Mouse (Mus musculus) thymus, postnatal 0 days (tissue): ENCODE data around the gene Arsa. TPM values are rescaled to one million over a fixed set of nuclear protein-coding genes. Genes with fewer than 3 reads are reported as not detected.

Experiments used
- DNase-seq: peaks from one replicate; pipeline ENCODE4 v3.0.0-alpha.2; 2015; ENCODE audit warnings: low spot score
- polyA plus RNA-seq: library from polyadenylated mRNA; unstranded; fragments of >200 nt; fragmentation: Nextera tagmentation; extraction: Ambion mirVana; gene quantifications from 2 replicates; pipeline ENCODE4 v1.2.1, GENCODE M21; 2015

Arsa gene
- polyA plus RNA-seq, 1 experiment from 2014 or later, result 9.4 TPM

- no peak for DNase-seq
These were observed 18.9 kb upstream of the Arsa start for GRCm38 (mm10) chr15:89496131-89496530.

- DNase-seq, result peak; percentile 8
These were observed 17.7 kb upstream of the Arsa start for GRCm38 (mm10) chr15:89494970-89495369.

GRCm38 (mm10) chr15:89488611-89489117 is 11.4 kb upstream of the Arsa start:
- DNase-seq, result no peak

GRCm38 (mm10) chr15:89488182-89488581 is 11.0 kb upstream of the Arsa start:
- no peak for DNase-seq

GRCm38 (mm10) chr15:89480584-89480983 is 3.4 kb upstream of the Arsa start:
- DNase-seq, result no peak

GRCm38 (mm10) chr15:89478622-89479021 is 1.4 kb upstream of the Arsa start:
- no peak for DNase-seq

- DNase-seq, result no peak
These were observed 581 bp upstream of the Arsa start for GRCm38 (mm10) chr15:89477806-89478205.

- DNase-seq, result peak; percentile 53
These were observed 780 bp downstream of the Arsa start for GRCm38 (mm10) chr15:89476475-89476815.

- DNase-seq, result peak; percentile 89
These were observed 1.4 kb downstream of the Arsa start for GRCm38 (mm10) chr15:89475611-89476474.

- DNase-seq, result no peak
These were observed 2.0 kb downstream of the Arsa start for GRCm38 (mm10) chr15:89475293-89475600.

- no peak for DNase-seq
These were observed 2.5 kb downstream of the Arsa start for GRCm38 (mm10) chr15:89474596-89475292.

- no peak for DNase-seq
These were observed 3.3 kb downstream of the Arsa start for GRCm38 (mm10) chr15:89473921-89474320.

- no peak for DNase-seq
These were observed 3.9 kb downstream of the Arsa start for GRCm38 (mm10) chr15:89473370-89473769.

- no peak for DNase-seq
These were observed 5.7 kb downstream of the Arsa start for GRCm38 (mm10) chr15:89471476-89471875.

- peak; percentile 14 for DNase-seq
These were observed 8.6 kb downstream of the Arsa start for GRCm38 (mm10) chr15:89468577-89468976.

GRCm38 (mm10) chr15:89465052-89465451 is 12.2 kb downstream of the Arsa start:
- no peak for DNase-seq

- no peak for DNase-seq
These were observed 13.6 kb downstream of the Arsa start for GRCm38 (mm10) chr15:89463334-89464235.

GRCm38 (mm10) chr15:89462176-89462575 is 15.0 kb downstream of the Arsa start:
- DNase-seq, result no peak

- no peak for DNase-seq
These were observed 15.9 kb downstream of the Arsa start for GRCm38 (mm10) chr15:89461321-89461720.

GRCm38 (mm10) chr15:89460298-89460697 is 16.9 kb downstream of the Arsa start:
- no peak for DNase-seq

- DNase-seq, result no peak
These were observed 17.4 kb downstream of the Arsa start for GRCm38 (mm10) chr15:89459821-89460220.

- DNase-seq, result peak; percentile 13
These were observed 18.3 kb downstream of the Arsa start for GRCm38 (mm10) chr15:89458942-89459341.
